Mouse (Mus musculus): Measurements from ENCODE around the gene Aggf1.
A peak's percentile ranks its signal among the peaks of the same experiment; 100 is the strongest.

The Aggf1 gene

DNA sequence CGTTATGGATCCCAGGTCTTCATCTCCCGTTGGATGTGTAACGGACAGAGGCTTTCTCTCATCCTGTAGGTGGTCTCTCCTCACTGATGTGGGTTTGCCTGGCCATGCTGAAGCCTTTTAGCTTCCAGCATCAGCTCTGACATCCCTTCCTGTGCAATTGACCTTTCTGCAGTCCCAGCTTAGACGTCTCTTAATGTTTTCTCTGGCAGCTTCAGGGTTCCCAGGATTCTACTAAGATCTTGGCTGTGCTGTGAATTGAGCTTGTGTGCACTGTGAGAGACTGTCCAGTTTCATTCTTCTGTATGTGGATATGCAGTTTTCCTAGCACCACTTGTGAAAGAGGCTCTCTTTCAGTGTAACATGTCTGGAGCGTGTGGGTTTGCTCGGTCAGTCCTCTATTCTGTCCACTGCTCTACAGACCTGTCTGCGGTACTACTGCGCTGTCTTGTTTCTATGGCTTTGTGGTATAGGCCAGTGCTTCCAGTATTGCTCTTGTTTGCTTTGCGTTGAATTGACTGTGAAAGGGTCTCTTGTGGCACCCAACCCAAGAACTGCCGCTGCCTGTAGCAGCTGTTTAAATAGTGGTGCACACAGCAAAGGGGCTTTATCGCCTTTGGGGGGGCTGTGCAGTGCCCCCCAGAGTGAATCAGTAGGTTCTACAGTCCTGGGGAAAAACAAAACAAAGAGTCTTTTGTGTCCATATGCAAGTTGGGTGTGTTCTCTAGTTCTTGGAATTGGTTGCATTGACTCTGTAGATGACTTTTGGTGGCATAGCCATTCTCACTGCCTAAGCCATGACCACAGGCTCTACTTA lies 42.9 kb downstream of the Aggf1 start:
- no peak for DNase-seq (ENCODE audit: low spot score in 2 of 2)

DNA sequence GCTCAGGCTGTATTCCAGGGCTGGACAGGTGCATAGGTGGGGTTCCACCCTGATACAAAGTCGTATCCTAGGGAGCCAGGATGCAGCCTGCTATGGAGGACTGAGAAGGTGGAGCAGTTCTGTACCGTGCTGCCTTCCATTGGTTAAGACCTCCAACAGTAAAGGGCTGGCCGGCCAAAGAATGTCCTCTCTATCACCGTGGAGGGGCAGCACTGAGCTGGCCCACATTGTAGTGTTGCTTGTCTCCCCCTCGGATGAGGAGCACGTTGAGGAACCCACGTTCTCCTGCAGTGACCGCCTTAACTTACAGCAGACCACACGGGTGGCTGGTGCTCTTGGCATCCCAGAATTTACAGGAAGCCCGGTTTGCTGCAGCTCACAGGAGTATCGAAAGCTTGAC lies 44.6 kb downstream of the Aggf1 start:
- DNase-seq (ENCODE audit: low spot score in 2 of 2): no peak

DNA sequence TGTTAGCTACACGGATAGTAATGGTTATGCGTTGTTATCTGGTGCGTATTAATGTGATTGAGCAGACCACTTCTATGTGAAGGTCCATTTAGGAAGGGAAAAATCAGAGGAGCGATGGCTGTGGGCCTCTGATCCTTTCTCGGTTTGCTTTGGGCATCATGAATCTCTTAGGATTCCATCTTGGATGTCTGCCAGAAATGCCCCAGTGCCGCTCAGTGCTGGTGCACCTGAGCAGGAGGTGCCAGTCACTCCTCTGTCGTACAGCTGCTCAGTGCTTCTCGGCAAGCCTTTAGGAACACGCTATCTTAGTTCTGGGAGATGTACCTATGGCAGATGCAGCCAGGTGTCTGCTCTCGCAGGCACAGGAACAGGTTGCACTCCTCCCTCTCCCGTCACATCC lies 46.4 kb downstream of the Aggf1 start:
- no peak for DNase-seq (ENCODE audit: low spot score in 2 of 2)

DNA sequence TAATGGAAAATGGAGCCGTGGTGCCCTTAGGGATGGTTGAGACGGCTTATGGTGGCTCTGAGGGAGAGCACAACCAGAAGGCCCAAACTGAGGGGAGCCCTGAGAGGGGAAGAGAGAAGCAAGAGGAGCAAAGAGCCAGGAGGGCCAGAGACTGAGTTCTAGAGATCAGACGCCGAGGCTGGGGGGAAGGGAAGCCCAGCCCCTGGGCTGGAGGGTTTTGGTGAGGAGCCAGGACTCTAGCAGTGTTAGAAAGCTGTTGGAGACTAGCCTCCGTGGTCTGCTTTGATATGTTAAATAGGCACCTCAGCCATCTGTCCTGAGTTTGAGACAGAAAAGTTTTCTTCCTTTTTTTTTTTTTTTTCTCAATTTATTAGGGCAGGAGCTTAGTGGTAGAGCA lies 47.8 kb downstream of the Aggf1 start:
- DNase-seq (ENCODE audit: low spot score in 2 of 2): no peak

DNA sequence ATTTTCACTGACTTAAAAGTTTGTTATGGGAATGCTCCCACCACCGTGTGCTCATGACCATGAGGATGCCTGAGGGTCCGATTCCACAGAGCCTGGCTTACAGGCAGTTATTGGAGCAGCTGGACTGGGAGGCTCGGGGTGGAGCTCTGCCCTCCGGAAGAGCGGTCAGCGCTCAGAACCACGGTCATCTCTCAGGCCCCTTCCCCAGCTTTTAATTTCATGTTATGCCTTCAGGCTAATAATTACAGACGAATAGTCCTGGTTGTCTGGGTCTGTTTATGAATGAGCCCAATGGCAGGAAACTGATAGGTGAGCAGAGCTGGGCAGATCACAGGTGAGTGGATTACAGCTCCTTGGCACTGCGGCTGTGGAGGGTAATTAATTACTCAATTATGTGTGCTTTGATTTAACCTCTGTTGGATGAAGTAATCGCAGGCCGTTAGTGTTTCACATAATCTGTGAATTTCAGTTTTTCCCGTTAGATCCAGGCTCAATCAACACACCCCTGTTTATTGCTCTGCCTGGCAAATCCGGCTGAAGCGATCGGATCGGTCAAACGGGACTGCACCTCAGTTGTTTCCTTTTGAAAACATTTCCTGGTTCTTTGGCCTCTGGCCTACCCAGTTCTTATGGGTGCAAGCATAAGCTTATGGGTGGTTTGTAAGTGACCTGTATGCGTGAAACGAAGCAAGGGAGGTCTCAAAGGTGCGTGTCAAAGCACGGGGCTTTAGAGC lies 48.4 kb downstream of the Aggf1 start:
- no peak for DNase-seq (ENCODE audit: low spot score in 2 of 2)

DNA sequence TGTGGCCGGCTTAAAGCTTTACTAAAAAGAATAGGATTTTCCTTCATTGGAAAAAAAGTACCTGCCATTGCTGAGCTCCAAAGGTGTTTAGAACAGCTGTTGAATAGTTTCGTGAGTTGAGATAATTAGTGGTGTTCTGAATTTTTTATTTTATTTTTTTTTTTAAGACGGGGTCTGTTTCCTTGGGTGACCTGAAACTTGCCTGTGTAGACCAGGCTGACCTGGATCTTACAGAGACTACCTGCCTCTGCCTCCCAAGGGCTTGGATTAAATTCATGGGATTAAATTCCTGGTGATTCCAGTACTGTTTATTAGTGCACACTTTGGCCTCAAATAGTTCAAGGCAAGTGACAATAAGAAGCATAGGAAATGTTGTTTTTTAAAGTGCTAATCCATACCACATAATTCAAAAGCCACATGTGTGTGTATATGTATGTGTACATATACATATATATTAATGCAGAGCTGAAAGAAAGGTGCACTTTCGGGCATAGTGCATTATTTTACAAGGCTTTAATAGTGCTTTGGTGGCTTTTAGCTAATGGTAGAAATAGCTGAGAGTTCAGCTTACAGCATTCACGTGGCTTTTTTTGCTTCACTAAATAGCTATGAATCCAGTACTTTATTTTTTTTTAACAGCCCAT lies 49.1 kb downstream of the Aggf1 start:
- no peak for DNase-seq (ENCODE audit: low spot score in 2 of 2)

DNA sequence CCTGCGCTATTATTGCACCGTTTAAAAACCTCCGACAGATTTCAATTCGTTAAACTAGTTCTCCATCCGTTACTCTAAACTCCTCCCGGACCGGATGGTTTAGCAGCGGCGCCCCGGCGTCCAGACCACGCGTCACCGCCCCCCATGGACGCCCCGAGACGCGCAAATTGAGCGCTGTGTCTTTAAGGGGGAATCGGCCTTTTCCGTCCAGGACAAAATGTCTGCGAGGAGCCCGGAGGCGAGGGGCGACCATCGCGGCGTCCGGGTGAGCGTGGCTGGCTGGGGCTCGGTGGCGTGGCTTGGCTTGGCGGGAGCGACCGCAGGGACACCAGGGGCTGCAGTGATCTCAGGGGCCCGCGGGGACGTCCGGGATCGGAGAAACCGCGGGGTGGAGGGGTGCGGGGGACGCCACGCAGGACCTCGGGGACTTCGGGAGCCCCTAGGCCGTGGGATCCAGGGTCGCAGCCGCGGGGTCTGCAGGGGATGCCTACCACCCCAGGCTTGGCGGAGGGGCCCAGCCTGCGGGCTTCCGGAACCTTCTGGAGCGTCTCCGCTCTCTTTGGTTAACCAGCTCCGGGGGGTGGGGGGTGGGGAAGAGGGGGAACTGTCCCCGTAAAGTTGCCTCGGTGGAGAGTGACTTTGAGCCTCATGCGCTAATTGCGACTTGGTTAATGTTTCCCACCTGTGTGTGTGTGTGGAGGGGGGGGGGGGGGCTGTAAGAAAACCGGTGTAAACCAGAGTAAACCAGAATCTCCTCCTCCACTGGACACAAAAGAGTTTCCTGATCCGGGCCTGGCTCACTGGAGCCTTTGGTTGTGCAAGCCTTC lies 49.9 kb downstream of the Aggf1 start:
- peak in 1 of 2 experiments; percentile 49 for DNase-seq (ENCODE audit: low spot score in 2 of 2)

DNA sequence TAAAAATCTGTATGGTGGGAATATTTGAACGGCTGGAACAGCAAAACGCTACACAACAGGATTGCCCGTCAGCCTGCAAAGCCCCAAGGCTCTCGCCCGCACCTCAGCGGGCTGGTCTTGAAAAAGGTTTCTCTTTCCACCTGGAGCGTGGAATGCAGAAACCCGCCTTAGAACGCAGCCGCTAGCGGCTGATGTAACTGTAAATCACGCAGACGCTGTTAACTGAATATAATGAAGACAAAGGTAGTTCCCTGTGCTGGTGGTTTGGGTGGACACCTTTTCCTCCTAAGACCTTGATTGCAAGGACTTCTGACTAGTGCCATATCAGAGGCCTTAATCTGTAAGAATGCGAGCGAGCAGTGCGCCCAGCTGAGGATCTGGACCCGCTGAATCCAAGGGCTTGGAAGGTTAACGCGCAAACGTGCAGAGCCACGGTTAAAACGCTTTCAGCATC lies 50.5 kb downstream of the Aggf1 start:
- DNase-seq (ENCODE audit: low spot score in 2 of 2): no peak

DNA sequence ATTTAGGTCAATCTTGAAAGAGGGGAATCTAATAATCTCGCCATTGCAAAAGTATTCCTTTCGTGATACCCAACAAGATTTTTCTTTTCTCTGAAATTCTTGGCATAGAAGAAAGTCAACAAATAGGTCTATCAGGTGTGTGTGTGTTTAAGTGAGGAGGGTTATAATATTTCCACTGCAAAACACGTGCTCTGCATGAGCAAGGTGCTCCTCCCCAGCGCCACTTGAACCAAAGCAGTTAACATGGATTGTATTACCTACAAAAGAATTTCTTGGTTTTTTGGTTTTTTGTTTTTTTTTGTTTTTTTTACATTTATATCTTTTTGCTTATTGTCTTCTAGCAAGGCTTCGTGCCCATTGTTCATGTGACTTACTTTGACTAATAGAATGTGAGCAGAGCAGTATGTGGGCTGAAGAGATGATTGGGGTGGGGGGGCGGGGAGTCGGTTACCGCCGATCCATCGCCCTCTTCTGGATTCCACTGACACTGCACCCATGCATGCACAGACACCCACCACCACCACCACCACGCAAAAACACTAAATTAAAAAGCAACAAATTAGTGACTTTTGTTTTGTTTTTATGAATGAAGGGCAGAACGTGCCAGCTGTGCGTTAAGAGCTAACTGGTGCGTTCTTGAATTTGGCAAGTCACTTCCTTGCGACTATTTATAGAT lies 51.1 kb downstream of the Aggf1 start:
- DNase-seq (ENCODE audit: low spot score in 2 of 2): peak in 1 of 2 experiments; percentile 53

DNA sequence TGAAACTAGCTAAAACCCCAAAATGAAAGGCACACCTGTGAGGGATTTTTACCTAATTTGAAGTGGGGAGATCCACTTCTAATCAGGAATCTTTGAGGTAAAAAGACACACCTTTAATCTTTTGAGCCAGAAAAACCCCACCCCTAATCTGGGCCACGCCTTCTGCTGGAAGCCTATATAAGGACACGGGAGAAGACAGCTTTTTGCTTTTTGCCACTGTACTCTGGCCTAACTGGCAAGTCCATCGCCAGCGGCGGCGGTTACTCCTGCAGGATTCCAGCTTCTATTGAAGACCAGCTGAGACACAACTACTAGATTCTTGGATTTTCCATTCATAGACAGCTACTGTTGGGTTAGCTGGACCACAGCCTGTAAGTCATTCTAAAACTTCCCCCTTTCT lies 51.8 kb downstream of the Aggf1 start, which contains the start of gene Zbed3:
Gene Zbed3 (plus strand): TSS at position 213 of the 400 bp plus-strand sequence.
- DNase-seq (ENCODE audit: low spot score in 2 of 2): no peak

DNA sequence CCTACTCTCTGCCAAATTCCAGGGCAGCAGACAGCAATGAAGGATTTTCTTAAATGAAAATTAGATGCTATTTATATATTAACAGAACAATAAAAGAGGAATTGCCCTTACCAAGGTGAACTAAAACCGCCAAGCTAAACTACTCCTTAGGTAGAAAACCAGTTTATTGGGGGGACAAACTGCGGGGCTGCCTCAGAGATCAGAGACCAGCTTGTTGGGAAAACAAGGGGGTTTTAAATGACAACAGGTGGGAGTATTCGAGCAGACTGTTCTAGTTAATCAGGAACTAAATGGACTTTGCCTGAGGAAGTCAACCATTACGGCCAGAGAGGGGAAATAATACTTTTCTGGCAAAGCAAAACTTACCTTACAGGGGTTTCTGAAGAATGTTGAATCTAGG lies 54.7 kb downstream of the Aggf1 start:
- no peak for DNase-seq (ENCODE audit: low spot score in 2 of 2)

DNA sequence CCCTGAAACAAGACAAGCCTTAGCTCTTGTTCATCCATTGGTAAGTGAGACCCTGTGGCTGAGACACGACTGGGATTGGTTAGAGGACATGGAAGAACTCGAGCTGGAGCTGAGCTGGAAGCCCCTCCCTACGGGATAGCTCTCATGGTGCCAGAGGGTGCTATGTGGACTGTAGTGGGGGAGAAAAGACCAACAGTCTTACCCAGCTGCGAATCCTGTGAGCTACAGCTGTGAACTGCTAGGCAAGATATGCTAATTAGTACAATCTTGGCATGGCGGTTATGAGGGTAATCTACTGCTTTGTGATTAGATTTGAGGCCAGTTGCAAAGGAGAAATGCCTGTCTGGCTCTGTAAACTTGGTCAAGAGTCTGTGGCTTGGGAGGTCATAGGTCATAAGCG lies 56.0 kb downstream of the Aggf1 start:
- no peak for DNase-seq (ENCODE audit: low spot score in 2 of 2)

DNA sequence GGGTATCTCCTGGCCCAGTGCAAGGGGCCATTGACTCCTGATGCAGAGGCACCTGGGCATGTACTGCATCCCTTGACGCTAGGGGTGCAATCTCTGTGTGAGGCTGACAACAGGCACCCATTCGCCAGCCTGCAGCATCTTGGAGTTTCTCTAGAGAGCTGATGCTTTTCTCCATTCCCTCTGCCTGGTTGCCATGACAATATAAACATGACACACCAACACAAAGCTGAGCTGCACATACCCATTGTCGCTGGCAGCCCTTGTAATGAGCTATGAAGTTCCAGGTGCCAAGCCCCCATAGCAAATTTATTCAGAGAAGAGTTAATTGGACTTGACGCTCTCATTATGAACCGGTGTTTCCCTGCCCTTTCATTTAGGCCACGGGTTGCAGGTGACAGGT lies 63.1 kb downstream of the Aggf1 start:
- DNase-seq (ENCODE audit: low spot score in 2 of 2): no peak

DNA sequence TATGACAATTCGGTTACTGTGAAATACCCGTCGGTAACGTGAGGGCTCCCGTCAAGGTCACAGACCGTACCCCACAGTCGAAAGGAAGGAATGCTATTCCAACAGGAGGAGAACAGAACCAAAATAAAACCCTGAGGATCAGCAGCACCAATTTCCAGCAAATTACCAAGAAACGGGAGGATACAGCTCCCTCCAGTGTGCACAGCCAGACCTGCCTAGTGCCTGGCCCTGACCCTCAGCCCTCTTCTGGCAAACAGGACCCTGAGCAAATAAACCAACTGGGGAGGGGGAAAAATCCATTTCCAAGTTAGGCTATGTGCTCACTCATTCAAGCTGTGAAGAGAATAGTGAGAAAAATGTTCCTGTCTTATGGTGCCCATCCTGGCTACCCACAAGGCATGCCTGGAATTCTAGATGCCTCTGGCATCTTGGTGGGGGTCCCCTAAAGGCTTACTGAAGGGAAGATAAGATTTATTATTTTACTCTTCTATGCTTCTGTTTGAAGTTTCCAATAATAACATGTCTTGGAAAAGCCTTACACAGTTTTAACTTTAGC lies 68.0 kb downstream of the Aggf1 start:
- DNase-seq (ENCODE audit: low spot score in 2 of 2): no peak

DNA sequence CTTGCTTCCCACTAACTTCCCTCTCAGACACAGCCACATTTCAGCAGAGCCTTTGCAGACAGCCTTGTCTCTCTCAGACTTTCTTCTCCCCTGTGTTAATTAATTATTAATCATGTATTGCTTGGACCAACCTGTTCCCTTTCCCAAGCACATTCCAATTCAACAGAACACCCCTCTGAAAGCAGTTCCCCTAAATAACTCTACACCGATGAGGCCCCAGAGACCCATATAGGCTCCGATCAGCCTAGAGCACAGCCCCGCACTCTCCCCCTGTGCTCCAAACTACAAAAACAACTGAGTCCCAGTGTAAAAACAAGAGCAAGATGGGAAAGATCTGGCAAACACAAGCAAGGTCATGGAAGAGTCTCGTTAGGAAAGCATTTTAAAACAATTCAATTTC lies 68.6 kb downstream of the Aggf1 start:
- DNase-seq (ENCODE audit: low spot score in 2 of 2): no peak
